Mouse (Mus musculus): ENCODE results near the gene Eno1. TPM values are rescaled to one million over a fixed set of nuclear protein-coding genes. Genes with fewer than 3 reads are reported as not detected.
A peak's percentile ranks its signal among the peaks of the same experiment; 100 is the strongest.

The Eno1 gene
- polyA plus RNA-seq, 1 experiment from 2014 or later: 1,276 TPM

GRCm38 (mm10) chr4:150234599-150235327 is 1.8 kb upstream of the Eno1 start:
- Histone ChIP-seq H3K27me3 (replicated peaks; ENCODE audit: control insufficient read depth, insufficient read depth, low read length) (no peaks in the 10 kb centered on the region), H3K27ac (ENCODE audit: low read depth, low read length) (peak overlapping the region; percentile 30; the same call in 1 of the 2 replicates), H3K9me3 (ENCODE audit: control insufficient read depth, low read length) (no peaks in the 10 kb centered on the region), H3K9ac (ENCODE audit: low read depth, low read length) (0 out of 2 replicates have a peak overlapping the region, but pooled peaks have one; percentile 9), H3K4me3 (ENCODE audit: low read length) (no peak overlapping the region), H3K4me1 (ENCODE audit: control insufficient read depth, insufficient read depth, low read depth, low read length) (peaks cover 37% of the 10 kb centered on the region), H3K36me3 (ENCODE audit: control insufficient read depth, insufficient read depth, low read length) (no peaks in the 10 kb centered on the region), H3K4me2 (ENCODE audit: low read length) (no peak overlapping the region)
- WGBS: 35% methylated on average over 8 of the region's 8 CpGs
- no peak for ATAC-seq

- WGBS: 82% methylated on average over 4 of the region's 4 CpGs
- H3K36me3 ChIP-seq (ENCODE audit: control insufficient read depth, insufficient read depth, low read length): no peaks in the 10 kb centered on the region
- peaks cover 42% of the 10 kb centered on the region for H3K4me1 ChIP-seq (ENCODE audit: control insufficient read depth, insufficient read depth, low read depth, low read length)
- H3K4me3 ChIP-seq (ENCODE audit: low read length): no peak overlapping the region
- H3K4me2 ChIP-seq (ENCODE audit: low read length): no peak overlapping the region
- H3K27ac ChIP-seq (ENCODE audit: low read depth, low read length): no peak overlapping the region
- ATAC-seq: no peak
- H3K9ac ChIP-seq (ENCODE audit: low read depth, low read length): no peak overlapping the region
- H3K9me3 ChIP-seq (ENCODE audit: control insufficient read depth, low read length): no peaks in the 10 kb centered on the region
- no peaks in the 10 kb centered on the region for H3K27me3 ChIP-seq (replicated peaks; ENCODE audit: control insufficient read depth, insufficient read depth, low read length)
Measured at GRCm38 (mm10) chr4:150235585-150235984, 936 bp upstream of the Eno1 start.

- Histone ChIP-seq H3K27ac (ENCODE audit: low read depth, low read length) (peak overlapping the region; percentile 98), H3K4me2 (ENCODE audit: low read length) (peak overlapping the region; percentile 61), H3K27me3 (replicated peaks; ENCODE audit: control insufficient read depth, insufficient read depth, low read length) (no peaks in the 10 kb centered on the region), H3K9me3 (ENCODE audit: control insufficient read depth, low read length) (no peaks in the 10 kb centered on the region), H3K9ac (ENCODE audit: low read depth, low read length) (peak overlapping the region; percentile 80), H3K4me1 (ENCODE audit: control insufficient read depth, insufficient read depth, low read depth, low read length) (peaks cover 38% of the 10 kb centered on the region), H3K4me3 (ENCODE audit: low read length) (peak overlapping the region; percentile 58), H3K36me3 (ENCODE audit: control insufficient read depth, insufficient read depth, low read length) (peaks cover 1% of the 10 kb centered on the region)
- ATAC-seq: no peak
- WGBS: 83% methylated on average over 8 of the region's 8 CpGs
Measured at GRCm38 (mm10) chr4:150236031-150236430, 490 bp upstream of the Eno1 start.

GRCm38 (mm10) chr4:150237636-150238361 is 1.3 kb downstream of the Eno1 start:
- peaks cover 50% of the 10 kb centered on the region for H3K4me1 ChIP-seq (ENCODE audit: control insufficient read depth, insufficient read depth, low read depth, low read length)
- peak overlapping the region; percentile 94 for H3K4me2 ChIP-seq (ENCODE audit: low read length)
- H3K27me3 ChIP-seq (replicated peaks; ENCODE audit: control insufficient read depth, insufficient read depth, low read length): no peaks in the 10 kb centered on the region
- H3K36me3 ChIP-seq (ENCODE audit: control insufficient read depth, insufficient read depth, low read length): peaks cover 15% of the 10 kb centered on the region
- peak overlapping the region; percentile 80 for H3K9ac ChIP-seq (ENCODE audit: low read depth, low read length)
- WGBS: under 1% methylated on average over 21 of the region's 21 CpGs
- H3K4me3 ChIP-seq (ENCODE audit: low read length): peak overlapping the region; percentile 58
- H3K9me3 ChIP-seq (ENCODE audit: control insufficient read depth, low read length): no peaks in the 10 kb centered on the region
- no peak for ATAC-seq
- peak overlapping the region; percentile 98 for H3K27ac ChIP-seq (ENCODE audit: low read depth, low read length)

GRCm38 (mm10) chr4:150238433-150239086 is 2.0 kb downstream of the Eno1 start:
- Histone ChIP-seq H3K27ac (ENCODE audit: low read depth, low read length) (peak overlapping the region; percentile 44), H3K4me3 (ENCODE audit: low read length) (peak overlapping the region; percentile 58), H3K9ac (ENCODE audit: low read depth, low read length) (peak overlapping the region; percentile 80), H3K36me3 (ENCODE audit: control insufficient read depth, insufficient read depth, low read length) (peaks cover 15% of the 10 kb centered on the region), H3K9me3 (ENCODE audit: control insufficient read depth, low read length) (no peaks in the 10 kb centered on the region), H3K27me3 (replicated peaks; ENCODE audit: control insufficient read depth, insufficient read depth, low read length) (no peaks in the 10 kb centered on the region), H3K4me2 (ENCODE audit: low read length) (peak overlapping the region; percentile 94), H3K4me1 (ENCODE audit: control insufficient read depth, insufficient read depth, low read depth, low read length) (peaks cover 50% of the 10 kb centered on the region)
- no peak for ATAC-seq
- WGBS: 7% methylated on average over 3 of the region's 3 CpGs

GRCm38 (mm10) chr4:150239087-150239480 is 2.6 kb downstream of the Eno1 start:
- H3K4me1 ChIP-seq (ENCODE audit: control insufficient read depth, insufficient read depth, low read depth, low read length): peaks cover 50% of the 10 kb centered on the region
- 0 out of 2 replicates have a peak overlapping the region, but pooled peaks have one; percentile 23 for H3K27ac ChIP-seq (ENCODE audit: low read depth, low read length)
- peaks cover 15% of the 10 kb centered on the region for H3K36me3 ChIP-seq (ENCODE audit: control insufficient read depth, insufficient read depth, low read length)
- H3K4me2 ChIP-seq (ENCODE audit: low read length): peak overlapping the region; percentile 94
- H3K4me3 ChIP-seq (ENCODE audit: low read length): peak overlapping the region; percentile 58
- no peaks in the 10 kb centered on the region for H3K9me3 ChIP-seq (ENCODE audit: control insufficient read depth, low read length)
- no peaks in the 10 kb centered on the region for H3K27me3 ChIP-seq (replicated peaks; ENCODE audit: control insufficient read depth, insufficient read depth, low read length)
- ATAC-seq: no peak
- WGBS: 38% methylated on average over 5 of the region's 5 CpGs
- peak overlapping the region; percentile 14; the same call in 1 of the 2 replicates for H3K9ac ChIP-seq (ENCODE audit: low read depth, low read length)

GRCm38 (mm10) chr4:150239503-150239902 is 3.0 kb downstream of the Eno1 start:
- ATAC-seq: no peak
- peaks cover 49% of the 10 kb centered on the region for H3K4me1 ChIP-seq (ENCODE audit: control insufficient read depth, insufficient read depth, low read depth, low read length)
- H3K9ac ChIP-seq (ENCODE audit: low read depth, low read length): peak overlapping the region; percentile 38; the same call in 1 of the 2 replicates
- peak overlapping the region; percentile 94 for H3K4me2 ChIP-seq (ENCODE audit: low read length)
- H3K27ac ChIP-seq (ENCODE audit: low read depth, low read length): no peak overlapping the region
- no peaks in the 10 kb centered on the region for H3K9me3 ChIP-seq (ENCODE audit: control insufficient read depth, low read length)
- H3K4me3 ChIP-seq (ENCODE audit: low read length): peak overlapping the region; percentile 58
- no peaks in the 10 kb centered on the region for H3K27me3 ChIP-seq (replicated peaks; ENCODE audit: control insufficient read depth, insufficient read depth, low read length)
- WGBS: 39% methylated on average over 6 of the region's 6 CpGs
- peaks cover 17% of the 10 kb centered on the region for H3K36me3 ChIP-seq (ENCODE audit: control insufficient read depth, insufficient read depth, low read length)

- Histone ChIP-seq H3K36me3 (ENCODE audit: control insufficient read depth, insufficient read depth, low read length) (peaks cover 20% of the 10 kb centered on the region), H3K4me1 (ENCODE audit: control insufficient read depth, insufficient read depth, low read depth, low read length) (peaks cover 46% of the 10 kb centered on the region), H3K4me2 (ENCODE audit: low read length) (peak overlapping the region; percentile 94), H3K4me3 (ENCODE audit: low read length) (peak overlapping the region; percentile 16), H3K27me3 (replicated peaks; ENCODE audit: control insufficient read depth, insufficient read depth, low read length) (no peaks in the 10 kb centered on the region), H3K9ac (ENCODE audit: low read depth, low read length) (no peak overlapping the region), H3K9me3 (ENCODE audit: control insufficient read depth, low read length) (no peaks in the 10 kb centered on the region), H3K27ac (ENCODE audit: low read depth, low read length) (no peak overlapping the region)
- 9% methylated on average over 6 of the region's 6 CpGs for WGBS
- no peak for ATAC-seq
Measured at GRCm38 (mm10) chr4:150239951-150240368, 3.4 kb downstream of the Eno1 start.

All from hindbrain, embryonic 16.5 days (tissue).